Mouse (Mus musculus) olfactory bulb, adult 2 months (tissue): ENCODE measurements around the gene Loxl3. TPM values are rescaled to one million over a fixed set of nuclear protein-coding genes. Genes with fewer than 3 reads are reported as not detected.

Experiments used
- H3K27ac ChIP-seq: fragments of 200-500 bp; 2 replicates; pipeline ENCODE4 v1.5.1; 2012; ENCODE audit warnings: low read depth, low read length; ENCODE audit not compliant: insufficient read depth
- H3K4me1 ChIP-seq: fragments of 200-500 bp; 2 replicates; pipeline ENCODE4 v1.6.1; 2012; ENCODE audit warnings: low read length; ENCODE audit not compliant: control insufficient read depth, insufficient read depth
- H3K4me3 ChIP-seq: fragments of 200-500 bp; 2 replicates; pipeline ENCODE4 v1.5.1; 2012; ENCODE audit warnings: mild to moderate bottlenecking, low read depth, low read length, moderate library complexity; ENCODE audit not compliant: insufficient read depth
- CTCF ChIP-seq: fragments of 200-500 bp; IDR thresholded peaks from 2 replicates; pipeline ENCODE4 v1.5.1; 2012; ENCODE audit warnings: low read depth, mild to moderate bottlenecking, low read length, moderate library complexity; ENCODE audit not compliant: insufficient read depth
- POLR2A ChIP-seq: fragments of 200-500 bp; IDR thresholded peaks from 2 replicates; pipeline ENCODE4 v1.6.1; 2012; ENCODE audit warnings: mild to moderate bottlenecking, low read depth, low read length, moderate library complexity; ENCODE audit not compliant: insufficient read depth
- WGBS: fragments of 180-500 bp; shearing (Covaris S2); methylation state at CpG from one replicate; pipeline ENCODE4 v1.1.7; 2018; 5-methylcytosine and 5-hydroxymethylcytosine counted together
- polyA plus RNA-seq: library from polyadenylated mRNA; stranded (reverse); fragments of >200 nt; gene quantifications from 2 replicates; pipeline ENCODE4 v1.2.4, GENCODE M21; 2012; ENCODE audit warnings: low replicate concordance; ENCODE audit not compliant: missing spikeins, insufficient read depth, insufficient read length

Loxl3 gene
- polyA plus RNA-seq, 1 experiment, result not detected

- Histone ChIP-seq H3K27ac (no peak overlapping the region), H3K4me1 (no peaks in the 10 kb centered on the region), H3K4me3 (no peak overlapping the region)
- WGBS, result 79% methylated on average over 5 of the region's 5 CpGs
- TF ChIP-seq POLR2A (no peak), CTCF (no peak)
Measured at GRCm38 (mm10) chr6:83013444-83013843, 20.5 kb upstream of the Loxl3 start.

DNA sequence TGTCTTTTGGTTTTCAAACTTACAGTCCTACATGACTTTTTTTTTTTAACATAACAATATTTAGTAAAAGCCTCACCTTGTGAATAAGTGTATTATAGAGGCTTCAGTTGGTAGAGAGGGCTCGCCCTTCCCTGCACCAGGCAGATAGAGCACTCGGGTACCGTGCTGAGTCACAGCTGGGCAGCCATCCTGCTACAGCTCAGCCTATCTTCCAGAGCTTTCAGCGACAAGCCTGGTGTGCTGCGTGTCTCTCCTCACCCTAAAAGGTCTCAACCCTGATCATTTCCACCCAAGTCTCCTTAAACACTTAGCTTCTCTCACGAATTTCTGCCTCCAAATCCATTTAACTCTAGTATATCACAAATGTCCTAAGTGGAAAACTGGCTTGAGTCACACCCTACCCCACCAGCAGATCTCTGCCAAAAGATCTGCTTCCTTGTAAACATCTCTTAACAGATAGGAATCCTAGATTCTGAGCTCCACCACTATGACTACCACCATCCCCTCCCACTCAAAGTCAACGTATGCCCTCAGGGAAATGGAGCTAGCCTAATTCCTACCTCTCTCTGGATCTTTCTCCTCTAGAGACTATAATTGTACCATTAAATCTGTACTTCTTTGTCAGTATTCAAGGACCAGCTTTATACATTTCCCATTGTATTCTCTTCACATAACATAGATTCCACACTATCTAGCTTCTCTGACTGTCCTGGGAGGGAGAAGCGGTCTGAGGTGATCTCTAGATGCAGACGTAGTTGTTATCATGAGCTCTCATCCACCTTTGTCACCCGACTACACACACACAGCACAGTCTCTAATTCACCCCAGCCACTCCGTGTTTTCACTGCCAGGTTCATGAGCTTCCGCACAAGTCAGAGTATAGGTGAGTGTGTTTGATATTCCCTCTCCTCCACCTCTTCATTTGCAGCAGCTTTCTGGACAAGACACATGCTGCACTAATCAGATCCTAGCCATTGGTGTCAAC, 19.2 kb upstream of the Loxl3 start:
- Histone ChIP-seq H3K27ac (no peak overlapping the region), H3K4me3 (no peak overlapping the region), H3K4me1 (no peaks in the 10 kb centered on the region)
- TF ChIP-seq CTCF (no peak), POLR2A (no peak)
- WGBS, result 61% methylated on average over 12 of the region's 12 CpGs

GRCm38 (mm10) chr6:83015749-83016148, 18.2 kb upstream of the Loxl3 start:
- Histone ChIP-seq H3K4me1 (no peaks in the 10 kb centered on the region), H3K27ac (no peak overlapping the region), H3K4me3 (no peak overlapping the region)
- 91% methylated on average over 2 of the region's 2 CpGs for WGBS
- TF ChIP-seq POLR2A (no peak), CTCF (no peak)

DNA sequence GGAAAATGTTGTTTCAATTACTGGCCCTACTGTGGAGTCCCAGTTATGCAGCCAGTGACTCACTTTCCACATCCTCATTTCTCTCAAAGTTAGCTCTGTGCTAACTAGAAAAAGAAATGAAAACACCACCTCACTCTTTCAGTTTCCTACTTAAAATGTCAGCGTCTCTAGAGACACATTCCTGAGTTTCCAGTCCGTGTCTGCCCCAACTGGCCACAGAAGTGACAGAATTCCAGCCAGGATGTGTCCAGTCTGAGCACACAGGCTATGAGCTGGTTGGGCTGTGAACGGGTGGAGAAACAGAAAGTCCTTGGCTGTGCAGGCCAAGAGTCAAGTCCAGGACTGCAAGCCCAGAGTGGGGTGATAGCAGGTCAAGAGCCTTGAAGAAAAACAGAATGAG, 16.8 kb upstream of the Loxl3 start:
- Histone ChIP-seq H3K4me1 (no peaks in the 10 kb centered on the region), H3K27ac (no peak overlapping the region), H3K4me3 (no peak overlapping the region)
- TF ChIP-seq POLR2A (no peak), CTCF (no peak)
- WGBS, result 73% methylated on average over 3 of the region's 3 CpGs

GRCm38 (mm10) chr6:83019044-83019443, 14.9 kb upstream of the Loxl3 start:
- Histone ChIP-seq H3K4me3 (no peak overlapping the region), H3K27ac (no peak overlapping the region), H3K4me1 (no peaks in the 10 kb centered on the region)
- no peak for TF ChIP-seq CTCF
- TF ChIP-seq POLR2A, result no peak
- 81% methylated on average over 3 of the region's 3 CpGs for WGBS

- no peak overlapping the region for H3K4me3 ChIP-seq
- no peaks in the 10 kb centered on the region for H3K4me1 ChIP-seq
- H3K27ac ChIP-seq, result no peak overlapping the region
- TF ChIP-seq POLR2A, result no peak
- no peak for TF ChIP-seq CTCF
- 87% methylated on average over 6 of the region's 6 CpGs for WGBS
Measured at GRCm38 (mm10) chr6:83020121-83020520, 13.9 kb upstream of the Loxl3 start.

DNA sequence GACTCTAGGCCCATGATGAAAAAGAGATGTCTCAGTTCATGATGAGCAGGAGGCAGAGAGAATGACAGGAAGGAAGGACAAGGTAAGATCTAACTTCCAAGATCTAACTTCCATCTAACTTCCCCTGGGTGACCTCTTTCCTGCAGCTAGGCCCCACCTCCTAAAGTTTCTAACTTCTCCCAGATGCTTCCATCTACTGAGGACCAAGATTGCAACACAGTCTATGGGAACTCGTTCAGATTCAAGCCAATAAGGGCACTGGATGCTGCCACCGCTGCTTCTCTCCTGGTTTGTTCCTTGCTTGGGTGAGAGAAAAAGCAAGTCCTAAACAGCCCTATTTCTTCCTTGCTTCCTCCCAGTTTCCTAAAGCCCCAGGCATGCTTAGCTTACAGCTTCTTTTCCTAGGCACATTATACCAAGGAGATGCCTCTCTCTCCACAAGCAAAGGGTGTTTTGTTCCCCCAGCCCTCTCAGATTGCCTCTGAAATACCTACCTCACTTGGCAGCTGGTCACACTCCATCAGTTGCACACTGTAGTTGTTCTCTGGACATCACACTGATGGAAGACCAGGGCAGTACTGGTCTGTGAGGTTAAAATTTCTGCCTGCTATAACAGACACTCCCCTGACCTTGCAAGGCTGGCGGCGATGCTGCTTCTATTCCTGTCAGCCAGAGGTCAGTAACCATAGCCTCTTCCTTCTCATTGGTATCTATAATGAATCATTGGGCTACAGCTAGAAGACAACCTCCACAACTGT, 13.0 kb upstream of the Loxl3 start:
- TF ChIP-seq POLR2A (no peak), CTCF (no peak)

GRCm38 (mm10) chr6:83023008-83023407, 11.0 kb upstream of the Loxl3 start:
- no peak overlapping the region for H3K4me3 ChIP-seq
- 89% methylated on average over 9 of the region's 9 CpGs for WGBS
- TF ChIP-seq POLR2A (no peak), CTCF (no peak)
- no peak overlapping the region for H3K27ac ChIP-seq
- H3K4me1 ChIP-seq, result no peaks in the 10 kb centered on the region; the same call in 1 of the 2 replicates

More for the DNA sequence above, 13.0 kb upstream of the Loxl3 start:
- 88% methylated on average over 4 of the region's 4 CpGs for WGBS
- H3K4me3 ChIP-seq, result no peak overlapping the region
- H3K4me1 ChIP-seq, result no peaks in the 10 kb centered on the region
- no peak overlapping the region for H3K27ac ChIP-seq

GRCm38 (mm10) chr6:83023786-83024185, 10.2 kb upstream of the Loxl3 start:
- Histone ChIP-seq H3K4me3 (no peak overlapping the region), H3K27ac (no peak overlapping the region), H3K4me1 (no peaks in the 10 kb centered on the region; the same call in 1 of the 2 replicates)
- WGBS, result 95% methylated on average over 2 of the region's 2 CpGs
- TF ChIP-seq CTCF (no peak), POLR2A (no peak)
